Mouse (Mus musculus) hindbrain, embryonic 12.5 days (tissue): ENCODE measurements around the gene Slc44a4. TPM values are rescaled to one million over a fixed set of nuclear protein-coding genes. Genes with fewer than 3 reads are reported as not detected.
"Not testable (repeated sequence)": the region's sequence is repeated elsewhere in the genome, so short reads cannot be mapped to it uniquely, and the experiment has no call there.

Experiments
- ATAC-seq: fragments of 200-750 bp; cut with Nextera tagmentation; 2 replicates; pipeline ENCODE4 v1.8.0; 2017; ENCODE audit warnings: moderate TSS enrichment; ENCODE audit not compliant: low FRiP score
- H3K27ac ChIP-seq: fragments of 300-500 bp; sonication (generic); 2 replicates; pipeline ENCODE4 v1.5.1; 2016; ENCODE audit warnings: mild to moderate bottlenecking
- H3K27me3 ChIP-seq: fragments of 300-500 bp; sonication (generic); 2 replicates; pipeline ENCODE4 v1.6.1; 2016; ENCODE audit warnings: mild to moderate bottlenecking
- H3K36me3 ChIP-seq: fragments of 300-500 bp; sonication (generic); 2 replicates; pipeline ENCODE4 v1.6.1; 2016; ENCODE audit warnings: mild to moderate bottlenecking
- H3K4me1 ChIP-seq: fragments of 300-500 bp; sonication (generic); 2 replicates; pipeline ENCODE4 v1.6.1; 2016
- H3K4me2 ChIP-seq: fragments of 300-500 bp; sonication (generic); replicated peaks from 2 replicates; pipeline ENCODE4 v1.6.1; 2016; ENCODE audit warnings: mild to moderate bottlenecking
- H3K4me3 ChIP-seq: fragments of 300-500 bp; sonication (generic); 2 replicates; pipeline ENCODE4 v1.5.1; 2016; ENCODE audit warnings: mild to moderate bottlenecking
- H3K9ac ChIP-seq: fragments of 300-500 bp; sonication (generic); 2 replicates; pipeline ENCODE4 v1.6.1; 2016; ENCODE audit warnings: mild to moderate bottlenecking, moderate library complexity
- H3K9me3 ChIP-seq: fragments of 300-500 bp; sonication (generic); replicated peaks from 2 replicates; pipeline ENCODE4 v1.6.1; 2016; ENCODE audit warnings: mild to moderate bottlenecking
- WGBS: fragments of 180-500 bp; shearing (Covaris S2); methylation state at CpG from one replicate; pipeline ENCODE4 v1.1.7; 2016; 5-methylcytosine and 5-hydroxymethylcytosine counted together
- polyA plus RNA-seq: library from polyadenylated mRNA; unstranded; fragments of >200 nt; fragmentation: Nextera tagmentation; extraction: Ambion mirVana; gene quantifications from 2 replicates; pipeline ENCODE4 v1.2.1, GENCODE M21; 2016

The Slc44a4 gene
- polyA plus RNA-seq, 1 experiment from 2014 or later: 0.15 TPM

GRCm38 (mm10) chr17:34901948-34902347 lies 12.3 kb upstream of the Slc44a4 start:
- H3K36me3 ChIP-seq: peaks cover 54% of the 10 kb centered on the region
- H3K4me2 ChIP-seq, H3K4me3 ChIP-seq, H3K9ac ChIP-seq, H3K9me3 ChIP-seq, H3K27me3 ChIP-seq, ATAC-seq, H3K27ac ChIP-seq: not testable (repeated sequence)
- peaks cover 24% of the 10 kb centered on the region for H3K4me1 ChIP-seq
- WGBS: 91% methylated on average over 9 of the region's 10 CpGs

- no peak overlapping the region for H3K4me3 ChIP-seq
- H3K36me3 ChIP-seq: peaks cover 63% of the 10 kb centered on the region
- H3K9me3 ChIP-seq: no peaks in the 10 kb centered on the region
- no peak for ATAC-seq
- H3K9ac ChIP-seq: no peak overlapping the region
- H3K4me1 ChIP-seq: peaks cover 14% of the 10 kb centered on the region
- no peak overlapping the region for H3K4me2 ChIP-seq
- WGBS: 88% methylated on average over 9 of the region's 9 CpGs
- H3K27ac ChIP-seq: no peak overlapping the region
- H3K27me3 ChIP-seq: no peaks in the 10 kb centered on the region
These were observed 11.4 kb upstream of the Slc44a4 start for GRCm38 (mm10) chr17:34902895-34903294.

GRCm38 (mm10) chr17:34910982-34911381 lies 3.3 kb upstream of the Slc44a4 start:
- Histone ChIP-seq H3K36me3 (peaks cover 84% of the 10 kb centered on the region), H3K4me1 (peaks cover 2% of the 10 kb centered on the region; the same call in 1 of the 2 replicates), H3K27me3 (no peaks in the 10 kb centered on the region), H3K4me3 (no peak overlapping the region), H3K27ac (no peak overlapping the region), H3K9me3 (no peaks in the 10 kb centered on the region), H3K4me2 (no peak overlapping the region), H3K9ac (no peak overlapping the region)
- ATAC-seq: no peak
- WGBS: 84% methylated on average over 10 of the region's 10 CpGs

GRCm38 (mm10) chr17:34911945-34912351 lies 2.3 kb upstream of the Slc44a4 start:
- Histone ChIP-seq H3K36me3 (peaks cover 74% of the 10 kb centered on the region), H3K4me3 (no peak overlapping the region), H3K9me3 (no peaks in the 10 kb centered on the region), H3K27ac (no peak overlapping the region), H3K4me1 (peaks cover 2% of the 10 kb centered on the region; the same call in 1 of the 2 replicates), H3K27me3 (no peaks in the 10 kb centered on the region), H3K9ac (no peak overlapping the region), H3K4me2 (no peak overlapping the region)
- 48% methylated on average over 5 of the region's 5 CpGs for WGBS
- ATAC-seq: peak; percentile 23; the same call in 1 of the 2 replicates

GRCm38 (mm10) chr17:34915410-34915831 lies 1.2 kb downstream of the Slc44a4 start:
- Histone ChIP-seq H3K4me2 (no peak overlapping the region), H3K36me3 (peaks cover 39% of the 10 kb centered on the region), H3K9ac (no peak overlapping the region), H3K27me3 (no peaks in the 10 kb centered on the region), H3K4me1 (peaks cover 2% of the 10 kb centered on the region; the same call in 1 of the 2 replicates), H3K4me3 (no peak overlapping the region), H3K9me3 (no peaks in the 10 kb centered on the region), H3K27ac (no peak overlapping the region)
- ATAC-seq: no peak
- 22% methylated on average over 11 of the region's 11 CpGs for WGBS

GRCm38 (mm10) chr17:34916316-34916715 lies 2.0 kb downstream of the Slc44a4 start:
- no peak overlapping the region for H3K4me3 ChIP-seq
- no peak for ATAC-seq
- WGBS: 90% methylated on average over 5 of the region's 5 CpGs
- H3K4me1 ChIP-seq: peaks cover 2% of the 10 kb centered on the region; the same call in 1 of the 2 replicates
- peaks cover 31% of the 10 kb centered on the region for H3K36me3 ChIP-seq
- no peaks in the 10 kb centered on the region for H3K27me3 ChIP-seq
- no peak overlapping the region for H3K27ac ChIP-seq
- no peak overlapping the region for H3K4me2 ChIP-seq
- no peaks in the 10 kb centered on the region for H3K9me3 ChIP-seq
- no peak overlapping the region for H3K9ac ChIP-seq

- H3K4me2 ChIP-seq: no peak overlapping the region
- no peaks in the 10 kb centered on the region for H3K9me3 ChIP-seq
- H3K27ac ChIP-seq: no peak overlapping the region
- H3K4me1 ChIP-seq: peaks cover 2% of the 10 kb centered on the region; the same call in 1 of the 2 replicates
- H3K4me3 ChIP-seq: no peak overlapping the region
- ATAC-seq: no peak
- peaks cover 22% of the 10 kb centered on the region for H3K36me3 ChIP-seq
- WGBS: 78% methylated on average over 9 of the region's 9 CpGs
- H3K27me3 ChIP-seq: no peaks in the 10 kb centered on the region
- H3K9ac ChIP-seq: no peak overlapping the region
These were observed 2.9 kb downstream of the Slc44a4 start for GRCm38 (mm10) chr17:34917188-34917587.

- no peaks in the 10 kb centered on the region for H3K36me3 ChIP-seq
- no peak overlapping the region for H3K4me2 ChIP-seq
- no peaks in the 10 kb centered on the region for H3K9me3 ChIP-seq
- peak overlapping the region; percentile 35; the same call in 1 of the 2 replicates for H3K9ac ChIP-seq
- H3K27me3 ChIP-seq: no peaks in the 10 kb centered on the region
- WGBS: 52% methylated on average over 6 of the region's 6 CpGs
- ATAC-seq: no peak
- H3K4me3 ChIP-seq: no peak overlapping the region
- H3K4me1 ChIP-seq: no peaks in the 10 kb centered on the region
- no peak overlapping the region for H3K27ac ChIP-seq
These were observed 8.7 kb downstream of the Slc44a4 start for GRCm38 (mm10) chr17:34922939-34923338.

- H3K27ac ChIP-seq: no peak overlapping the region
- WGBS: 62% methylated on average over 5 of the region's 5 CpGs
- no peaks in the 10 kb centered on the region for H3K36me3 ChIP-seq
- no peak overlapping the region for H3K4me2 ChIP-seq
- no peaks in the 10 kb centered on the region for H3K4me1 ChIP-seq
- H3K9me3 ChIP-seq: no peaks in the 10 kb centered on the region
- no peak for ATAC-seq
- H3K9ac ChIP-seq: no peak overlapping the region
- H3K27me3 ChIP-seq: no peaks in the 10 kb centered on the region
- no peak overlapping the region for H3K4me3 ChIP-seq
These were observed 10.0 kb downstream of the Slc44a4 start for GRCm38 (mm10) chr17:34924258-34924657.

GRCm38 (mm10) chr17:34927306-34928019 lies 13.2 kb downstream of the Slc44a4 start:
- H3K9ac ChIP-seq: no peak overlapping the region
- H3K27me3 ChIP-seq: no peaks in the 10 kb centered on the region
- no peaks in the 10 kb centered on the region for H3K36me3 ChIP-seq
- WGBS: 91% methylated on average over 18 of the region's 18 CpGs
- ATAC-seq: no peak
- H3K4me3 ChIP-seq: no peak overlapping the region
- H3K4me2 ChIP-seq: no peak overlapping the region
- peaks cover 8% of the 10 kb centered on the region for H3K4me1 ChIP-seq
- H3K27ac ChIP-seq: no peak overlapping the region
- H3K9me3 ChIP-seq: no peaks in the 10 kb centered on the region

- Histone ChIP-seq H3K36me3 (peaks cover 2% of the 10 kb centered on the region; the same call in 1 of the 2 replicates), H3K27me3 (no peaks in the 10 kb centered on the region), H3K9ac (no peak overlapping the region), H3K4me3 (no peak overlapping the region), H3K27ac (no peak overlapping the region), H3K9me3 (no peaks in the 10 kb centered on the region), H3K4me2 (no peak overlapping the region), H3K4me1 (peaks cover 10% of the 10 kb centered on the region)
- WGBS: 80% methylated on average over 4 of the region's 4 CpGs
- ATAC-seq: no peak
These were observed 14.6 kb downstream of the Slc44a4 start for GRCm38 (mm10) chr17:34928841-34929240.

GRCm38 (mm10) chr17:34931061-34931734 lies 16.9 kb downstream of the Slc44a4 start, which contains the start of gene Neu1:
Gene Neu1, plus strand, starts transcription at chr17:34931253.
- Histone ChIP-seq H3K9me3 (no peaks in the 10 kb centered on the region), H3K36me3 (peaks cover 13% of the 10 kb centered on the region; the same call in 1 of the 2 replicates), H3K4me1 (peaks cover 15% of the 10 kb centered on the region), H3K9ac (peak within 1 kb of the TSS; percentile 80), H3K4me2 (peak within 1 kb of the TSS; percentile 98), H3K27me3 (no peaks in the 10 kb centered on the region), H3K4me3 (peak within 1 kb of the TSS; percentile 65), H3K27ac (peak within 1 kb of the TSS; percentile 36; the same call in 1 of the 2 replicates)
- peak; percentile 97 for ATAC-seq
- WGBS: under 1% methylated on average over 38 of the region's 38 CpGs
